Mouse (Mus musculus) neutrophil, adult 83 days (primary cell): ENCODE results near the gene Btbd35f26. TPM values are rescaled to one million over a fixed set of nuclear protein-coding genes. Genes with fewer than 3 reads are reported as not detected.

Source experiments
- total RNA-seq, 2 experiments: library from RNA; stranded (reverse); gene quantifications; one replicate each; pipeline ENCODE4 v1.2.4; 2023

Btbd35f26 gene
- not detected for total RNA-seq

DNA sequence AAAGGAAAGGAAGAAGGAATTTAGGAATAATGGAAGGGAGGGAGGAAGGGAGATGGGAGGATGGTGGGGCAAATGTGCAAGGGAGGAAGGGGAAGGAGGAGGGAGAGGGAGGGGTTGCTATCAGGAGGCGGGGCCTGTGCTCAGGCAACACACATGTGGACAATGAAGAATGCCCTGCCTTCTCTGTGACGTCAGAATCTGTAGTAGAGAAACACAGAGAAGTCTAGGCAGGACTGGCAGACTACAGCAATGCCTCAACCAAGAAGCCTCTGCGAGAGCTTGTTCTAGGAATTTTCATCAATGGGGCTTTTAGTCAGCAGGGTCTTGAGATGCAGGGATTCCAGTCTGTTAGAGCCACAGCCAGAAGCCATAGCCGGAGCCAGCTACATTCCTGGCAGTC lies at the start of gene Btbd35f26:
Btbd35f26 (plus strand) TSS at position 301 of the 400 bp plus-strand sequence.

DNA sequence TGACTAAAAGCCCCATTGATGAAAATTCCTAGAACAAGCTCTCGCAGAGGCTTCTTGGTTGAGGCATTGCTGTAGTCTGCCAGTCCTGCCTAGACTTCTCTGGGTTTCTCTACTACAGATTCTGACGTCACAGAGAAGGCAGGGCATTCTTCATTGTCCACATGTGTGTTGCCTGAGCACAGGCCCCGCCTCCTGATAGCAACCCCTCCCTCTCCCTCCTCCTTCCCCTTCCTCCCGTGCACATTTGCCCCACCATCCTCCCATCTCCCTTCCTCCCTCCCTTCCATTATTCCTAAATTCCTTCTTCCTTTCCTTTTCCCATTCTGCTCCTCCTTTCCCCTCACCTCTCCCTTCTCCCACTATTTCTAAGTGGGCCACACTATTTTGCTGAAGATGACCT lies 47.6 kb downstream of the Btbd35f26 start, which contains the start of gene Btbd35f19:
Btbd35f19 (minus strand) TSS at position 101 of the 400 bp plus-strand sequence.

Other genes starting within 250 kb of the Btbd35f26 start
- not detected for gene Btbd35f29, start 218.8 kb upstream of the Btbd35f26 start, total RNA-seq
- gene Spin2f, start 82.6 kb upstream of the Btbd35f26 start, total RNA-seq, result not detected
- gene Btbd35f19, start 47.5 kb downstream of the Btbd35f26 start, total RNA-seq, result not detected
- gene Gm21883, start 237.8 kb downstream of the Btbd35f26 start, total RNA-seq, result not detected